Mouse (Mus musculus) bone marrow macrophage, adult 2 months (primary cell): Measurements from ENCODE around the gene Arhgef1. TPM values are rescaled to one million over a fixed set of nuclear protein-coding genes. Genes with fewer than 3 reads are reported as not detected.

Experiments used
- H3K27ac ChIP-seq: 2 replicates; pipeline ENCODE4 v1.5.1; 2012; ENCODE audit warnings: low read depth, low read length; ENCODE audit not compliant: insufficient read depth
- H3K4me1 ChIP-seq: 2 replicates; pipeline ENCODE4 v1.6.1; 2012; ENCODE audit warnings: low read length; ENCODE audit not compliant: control insufficient read depth, insufficient read depth
- H3K4me3 ChIP-seq: 2 replicates; pipeline ENCODE4 v1.5.1; 2012; ENCODE audit warnings: mild to moderate bottlenecking, low read length, moderate library complexity; ENCODE audit not compliant: insufficient read depth
- CTCF ChIP-seq: IDR thresholded peaks from 2 replicates; pipeline ENCODE4 v1.5.1; 2012; ENCODE audit warnings: low read depth, mild to moderate bottlenecking, low read length, moderate library complexity
- POLR2A ChIP-seq: IDR thresholded peaks from 2 replicates; pipeline ENCODE4 v1.6.1; 2012; ENCODE audit warnings: mild to moderate bottlenecking, low read depth, low read length, borderline replicate concordance
- polyA plus RNA-seq: library from polyadenylated mRNA; stranded (reverse); fragments of >200 nt; gene quantifications from 2 replicates; pipeline ENCODE4 v1.2.4, GENCODE M21; 2012; ENCODE audit not compliant: missing spikeins, insufficient read depth, insufficient read length

Arhgef1 gene
- polyA plus RNA-seq, 1 experiment: 197 TPM

- no peak overlapping the region for H3K4me3 ChIP-seq
- H3K4me1 ChIP-seq: no peaks in the 10 kb centered on the region
- H3K27ac ChIP-seq: no peak overlapping the region
- TF ChIP-seq CTCF (no peak), POLR2A (no peak)
Measured at GRCm38 (mm10) chr7:24931651-24932050, 28.9 kb downstream of the Arhgef1 start.

DNA sequence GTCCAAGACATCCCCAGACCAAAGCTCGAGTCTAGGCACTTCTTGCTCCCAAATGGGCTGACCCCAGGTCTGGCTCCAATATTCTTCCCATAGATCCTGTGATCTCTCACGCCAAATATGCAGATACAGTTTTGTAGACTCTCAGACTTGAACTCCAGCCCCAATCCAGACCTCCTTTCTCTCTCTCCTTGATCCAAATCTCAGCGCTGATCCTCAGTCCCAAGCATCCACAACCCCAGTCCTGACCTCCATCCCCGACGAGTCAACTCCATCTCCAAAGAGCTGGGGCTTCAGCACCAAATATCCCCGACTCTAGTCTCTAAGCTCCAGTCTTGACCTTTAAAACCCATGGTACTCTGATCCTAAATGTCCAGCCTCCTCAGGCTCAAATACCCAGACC, 40.9 kb downstream of the Arhgef1 start:
- Histone ChIP-seq H3K4me3 (no peak overlapping the region), H3K27ac (no peak overlapping the region), H3K4me1 (no peaks in the 10 kb centered on the region)
- TF ChIP-seq CTCF (no peak), POLR2A (no peak)

DNA sequence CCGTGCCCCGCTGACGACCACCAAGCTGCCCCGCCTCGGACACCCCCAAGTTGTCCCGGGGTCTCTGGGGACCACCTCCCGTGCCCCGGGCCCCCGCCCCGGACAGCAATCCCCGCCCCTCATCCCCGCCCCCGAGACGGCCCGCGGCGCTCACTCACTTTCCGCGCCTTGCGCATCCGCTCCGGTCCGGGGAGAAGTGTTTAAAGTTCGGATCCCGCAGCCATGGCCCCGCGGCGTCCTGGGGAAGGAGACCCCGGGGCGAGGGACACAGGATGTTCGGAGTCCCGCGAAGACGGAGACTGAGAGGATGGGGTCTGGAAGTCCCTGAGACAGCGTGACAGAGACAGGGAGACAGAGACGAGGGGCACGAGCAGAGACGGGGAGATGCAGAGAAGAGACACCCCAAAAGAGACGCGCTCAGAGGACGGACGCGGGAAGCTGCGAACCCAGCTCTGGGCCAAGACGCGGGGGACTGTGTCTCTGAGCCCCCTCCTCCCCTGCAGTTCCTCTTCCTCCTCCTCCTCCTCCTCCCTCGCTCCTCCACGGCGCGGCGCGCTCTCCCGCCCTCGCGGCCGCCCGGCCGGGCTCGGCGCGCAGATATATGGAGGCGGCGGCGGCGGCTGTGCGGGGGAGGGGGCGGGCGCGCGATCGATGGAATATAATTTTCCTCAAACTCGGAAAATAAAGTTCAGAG, 41.7 kb downstream of the Arhgef1 start, which contains the start of gene Gm4881:
Gm4881 (minus strand) TSS at position 238 of the 694 bp plus-strand sequence.
- H3K4me1 ChIP-seq: no peaks in the 10 kb centered on the region
- H3K27ac ChIP-seq: no peak within 1 kb of the TSS
- TF ChIP-seq CTCF: no peak
- no peak within 1 kb of the TSS for H3K4me3 ChIP-seq

GRCm38 (mm10) chr7:24947316-24948048, 44.8 kb downstream of the Arhgef1 start:
- Histone ChIP-seq H3K27ac (no peak overlapping the region), H3K4me3 (no peak overlapping the region)
- TF ChIP-seq CTCF (no peak), POLR2A (no peak)

GRCm38 (mm10) chr7:24948774-24949173, 46.1 kb downstream of the Arhgef1 start:
- Histone ChIP-seq H3K4me1 (no peaks in the 10 kb centered on the region), H3K4me3 (no peak overlapping the region), H3K27ac (no peak overlapping the region)
- TF ChIP-seq POLR2A: no peak
- no peak for TF ChIP-seq CTCF

More at GRCm38 (mm10) chr7:24947316-24948048, 44.8 kb downstream of the Arhgef1 start:
- no peaks in the 10 kb centered on the region for H3K4me1 ChIP-seq

DNA sequence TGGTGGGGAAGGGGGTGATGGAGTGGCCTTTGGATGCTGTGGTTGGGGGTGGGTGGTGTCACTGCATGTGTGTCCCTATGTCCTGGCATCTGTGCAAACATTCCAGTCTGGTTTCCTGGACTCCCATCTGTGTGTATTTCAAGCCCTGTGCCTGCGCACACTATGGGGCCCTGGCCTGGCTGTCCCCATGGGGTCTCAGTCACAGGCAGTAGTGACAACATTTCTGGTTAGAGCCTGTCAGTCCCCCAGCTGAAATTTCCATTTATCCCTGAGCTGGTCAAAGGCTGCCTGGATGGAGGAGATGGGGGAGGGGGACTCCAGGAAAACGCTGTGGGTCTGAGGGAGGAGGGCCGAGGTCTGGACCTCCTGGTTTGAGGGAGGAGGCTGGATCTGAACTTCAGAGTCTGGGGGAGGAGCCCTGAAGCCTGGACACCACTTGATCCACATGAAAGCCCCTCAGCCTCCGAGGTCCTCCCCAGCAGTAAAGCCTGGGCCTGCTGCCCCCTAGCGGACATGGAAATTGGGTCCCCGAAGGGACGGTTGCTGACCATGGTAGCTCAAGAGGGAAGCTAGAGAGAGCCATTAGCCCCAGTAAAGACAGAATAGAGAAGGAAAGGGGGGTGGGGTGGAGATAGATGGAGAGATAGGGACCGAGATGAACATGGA, 47.4 kb downstream of the Arhgef1 start:
- no peaks in the 10 kb centered on the region for H3K4me1 ChIP-seq
- TF ChIP-seq POLR2A (no peak), CTCF (peak; percentile 94)
- no peak overlapping the region for H3K4me3 ChIP-seq
- H3K27ac ChIP-seq: no peak overlapping the region

- Histone ChIP-seq H3K4me3 (no peak overlapping the region; the same call in 1 of the 2 replicates), H3K27ac (no peak overlapping the region), H3K4me1 (no peaks in the 10 kb centered on the region)
- TF ChIP-seq POLR2A (no peak), CTCF (no peak)
Measured at GRCm38 (mm10) chr7:24953966-24954365, 51.3 kb downstream of the Arhgef1 start.

- TF ChIP-seq CTCF: no peak
- H3K27ac ChIP-seq: no peak overlapping the region
- peak overlapping the region; percentile 19 for H3K4me3 ChIP-seq
Measured at GRCm38 (mm10) chr7:24954450-24954849, 51.7 kb downstream of the Arhgef1 start.

DNA sequence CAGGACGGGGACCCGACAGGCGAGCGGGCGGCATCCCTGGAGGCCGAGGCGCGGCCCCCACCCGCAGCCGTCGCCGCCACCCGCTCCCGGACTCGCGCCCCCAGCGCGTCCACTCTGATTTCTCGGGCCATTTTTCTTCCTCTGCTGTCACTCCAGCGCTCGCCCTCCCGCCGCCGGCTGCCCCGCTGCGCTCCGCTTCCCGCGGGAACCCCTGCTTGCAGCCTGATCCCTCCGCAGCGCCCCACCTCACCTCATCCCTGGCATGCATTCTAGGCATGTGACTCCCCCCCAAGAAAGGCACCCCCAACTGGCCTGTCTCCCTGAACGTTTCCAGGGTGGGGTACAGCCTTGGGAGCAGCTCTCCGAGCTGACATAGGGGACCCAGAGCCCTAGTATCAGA, 52.5 kb downstream of the Arhgef1 start:
- Histone ChIP-seq H3K4me3 (no peak overlapping the region), H3K27ac (no peak overlapping the region), H3K4me1 (no peaks in the 10 kb centered on the region)
- TF ChIP-seq POLR2A (no peak), CTCF (no peak)

More at GRCm38 (mm10) chr7:24954450-24954849, 51.7 kb downstream of the Arhgef1 start:
- H3K4me1 ChIP-seq: no peaks in the 10 kb centered on the region

- Histone ChIP-seq H3K4me3 (no peak overlapping the region), H3K27ac (no peak overlapping the region), H3K4me1 (no peaks in the 10 kb centered on the region)
- no peak for TF ChIP-seq CTCF
Measured at GRCm38 (mm10) chr7:24964288-24964687, 61.6 kb downstream of the Arhgef1 start.
